Mouse (Mus musculus): ENCODE measurements around the gene Dmbx1. TPM values are rescaled to one million over a fixed set of nuclear protein-coding genes. Genes with fewer than 3 reads are reported as not detected.

Dmbx1 gene
- total RNA-seq, 2 experiments from 2014 or later, result not detected

DNA sequence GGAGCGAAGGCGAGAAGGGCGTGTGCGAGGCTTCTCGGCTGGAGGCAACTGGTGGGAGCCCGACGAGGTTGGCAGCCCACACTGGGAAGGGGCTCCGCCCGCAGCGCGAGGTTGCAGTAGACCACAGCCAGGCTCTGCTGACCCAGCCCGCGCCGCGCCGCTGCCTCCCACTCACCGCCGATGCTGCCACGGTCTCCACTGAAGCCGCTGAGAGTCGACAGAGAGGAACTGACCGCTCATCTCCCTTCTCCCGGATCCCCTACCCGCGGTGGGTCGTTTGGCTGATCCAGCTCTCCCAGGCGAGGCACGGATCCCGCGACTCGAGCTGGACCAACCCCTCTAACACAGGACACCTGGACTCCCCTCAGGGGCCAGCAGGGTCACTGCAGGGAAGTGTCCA is 49.2 kb downstream of the Dmbx1 start, which contains the start of gene 6430628N08Rik:
6430628N08Rik (plus strand) TSS at position 113 of the 400 bp plus-strand sequence.
- DNase-seq (ENCODE audit: low spot score in 2 of 2), result no peak

GRCm38 (mm10) chr4:115890066-115890465 is 49.7 kb downstream of the Dmbx1 start:
- no peak for DNase-seq (ENCODE audit: low spot score in 2 of 2)

- no peak for DNase-seq (ENCODE audit: low spot score in 2 of 2)
Measured at GRCm38 (mm10) chr4:115886875-115887274, 52.9 kb downstream of the Dmbx1 start.

GRCm38 (mm10) chr4:115885846-115886245 is 53.9 kb downstream of the Dmbx1 start:
- no peak for DNase-seq (ENCODE audit: low spot score in 2 of 2)

DNA sequence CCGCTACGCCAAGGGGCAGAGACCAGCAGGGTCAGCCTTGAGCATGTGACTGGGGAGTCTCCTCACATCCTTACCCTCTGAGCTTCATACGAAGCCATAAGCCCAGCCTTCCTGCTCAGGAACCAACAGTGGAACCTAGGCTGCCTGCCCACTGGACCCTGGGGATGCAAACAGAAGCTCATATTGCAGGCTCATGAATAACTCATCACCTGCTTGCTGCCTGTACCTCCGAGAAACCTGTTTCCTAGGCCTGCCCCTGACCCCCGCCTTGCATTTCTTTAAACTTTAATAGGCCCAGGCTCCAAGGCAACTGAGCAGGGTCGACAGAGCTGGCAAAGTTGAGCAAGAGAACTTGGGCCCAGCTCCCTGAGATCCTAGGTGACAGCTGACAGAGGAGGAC is 55.7 kb downstream of the Dmbx1 start, which contains the start of gene Kncn:
Kncn (plus strand) TSS at position 379 of the 400 bp plus-strand sequence.
- DNase-seq (ENCODE audit: low spot score in 2 of 2), result no peak

GRCm38 (mm10) chr4:115882195-115882594 is 57.5 kb downstream of the Dmbx1 start:
- no peak for DNase-seq (ENCODE audit: low spot score in 2 of 2)

DNA sequence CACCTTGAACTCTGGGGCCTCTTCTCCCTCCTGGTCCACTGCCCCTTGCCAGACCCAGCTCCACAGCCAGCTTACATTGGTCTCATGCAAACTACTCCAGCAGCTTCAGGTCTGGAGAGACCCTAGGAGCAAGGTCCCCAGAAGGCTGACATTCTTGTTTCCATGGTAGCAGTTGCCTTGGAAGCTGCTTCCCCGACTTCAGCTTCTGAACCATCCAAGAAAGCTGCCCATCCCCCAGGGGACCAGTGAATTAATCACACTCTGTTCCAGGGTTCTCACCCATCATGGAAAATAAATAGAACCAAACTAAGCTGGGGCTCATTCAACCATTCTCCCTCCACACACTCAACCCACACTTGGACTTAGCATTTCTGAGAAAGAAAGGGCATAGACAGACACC is 58.5 kb downstream of the Dmbx1 start:
- DNase-seq (ENCODE audit: low spot score in 2 of 2), result no peak

DNA sequence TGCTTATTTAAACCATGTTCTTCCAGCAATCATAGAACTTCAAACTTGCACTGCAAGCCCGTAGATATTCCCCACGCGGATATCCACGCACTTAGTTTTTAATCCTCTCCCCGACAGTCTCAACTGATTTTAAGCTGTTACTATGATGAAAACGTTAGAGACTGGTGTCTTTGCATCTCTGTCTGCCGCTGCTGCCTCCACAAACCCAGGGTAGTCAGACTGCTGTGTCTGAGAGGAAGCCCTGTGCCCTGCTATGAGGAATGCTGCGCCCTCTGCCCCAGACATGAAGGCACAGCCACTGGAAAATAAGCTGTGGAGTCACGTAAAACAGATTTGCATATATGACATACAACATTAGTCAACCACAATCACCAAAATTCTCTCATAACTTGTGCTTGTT is 60.9 kb downstream of the Dmbx1 start:
- DNase-seq (ENCODE audit: low spot score in 2 of 2), result no peak

- no peak for DNase-seq (ENCODE audit: low spot score in 2 of 2)
Measured at GRCm38 (mm10) chr4:115878216-115878678, 61.5 kb downstream of the Dmbx1 start.

- no peak for DNase-seq (ENCODE audit: low spot score in 2 of 2)
Measured at GRCm38 (mm10) chr4:115873231-115873630, 66.5 kb downstream of the Dmbx1 start.

GRCm38 (mm10) chr4:115869512-115870210 is 70.1 kb downstream of the Dmbx1 start:
- DNase-seq (ENCODE audit: low spot score in 2 of 2), result no peak

Other genes starting within 250 kb of the Dmbx1 start
- 10 to 100 TPM; 68.1 to 71.2 TPM for gene Efcab14, start 202.2 kb downstream of the Dmbx1 start, total RNA-seq (2021)
- gene Tex38, start 158.9 kb downstream of the Dmbx1 start, total RNA-seq (2021), result 1 to 10 TPM; 2.4 to 2.5 TPM
- gene Atpaf1, start 155.1 kb downstream of the Dmbx1 start, total RNA-seq (2021), result 10 to 100 TPM; 63.0 to 68.3 TPM
- gene Mob3c, start 111.8 kb downstream of the Dmbx1 start, total RNA-seq (2021), result 10 to 100 TPM; 17.5 to 20.4 TPM
- 10 to 100 TPM; 52.7 to 59.0 TPM for gene Mknk1, start 100.7 kb downstream of the Dmbx1 start, total RNA-seq (2021)
- not detected for gene Kncn, start 55.5 kb downstream of the Dmbx1 start, total RNA-seq (2021)
- gene 6430628N08Rik, start 49.3 kb downstream of the Dmbx1 start, total RNA-seq (2021), result not detected
- gene Faah, start 78.0 kb upstream of the Dmbx1 start, total RNA-seq (2021), result 10 to 100 TPM in 1 of 2 experiments, 1 to 10 TPM in 1; 10.0 to 10.3 TPM
- gene Nsun4, start 114.0 kb upstream of the Dmbx1 start, total RNA-seq (2021), result 10 to 100 TPM; 27.8 to 28.7 TPM
- 100 to 1,000 TPM; 468 to 515 TPM for gene Uqcrh, start 135.1 kb upstream of the Dmbx1 start, total RNA-seq (2021)
- gene Lrrc41, start 135.3 kb upstream of the Dmbx1 start, total RNA-seq (2021), result 10 to 100 TPM; 70.4 to 74.7 TPM
- 10 to 100 TPM; 12.1 to 12.3 TPM for gene Rad54l, start 183.8 kb upstream of the Dmbx1 start, total RNA-seq (2021)
- gene Pomgnt1, start 183.9 kb upstream of the Dmbx1 start, total RNA-seq (2021), result 10 to 100 TPM; 65.6 to 66.7 TPM
- 1 to 10 TPM; 6.8 to 7.5 TPM for gene Lurap1, start 211.4 kb upstream of the Dmbx1 start, total RNA-seq (2021)
- gene Tspan1, start 227.7 kb upstream of the Dmbx1 start, total RNA-seq (2021), result 1 to 10 TPM in 1 of 2 experiments, under 1 TPM in 1; 0.17 to 1.6 TPM
- gene 1700042G07Rik, start 233.4 kb upstream of the Dmbx1 start, total RNA-seq (2021), result not detected
- gene Gm49337, start 233.5 kb upstream of the Dmbx1 start, total RNA-seq (2021), result not detected